Mouse (Mus musculus) hindbrain, embryonic 16.5 days (tissue): ENCODE measurements at regions not wholly inside any gene's neighbourhood (a gene's known extent, or its start where the extent isn't known, plus 50 kb on each side); places are given as distances from the start of the nearest gene placed in this dataset.

Experiments
- ATAC-seq: fragments of 200-750 bp; cut with Nextera tagmentation; 2 replicates; pipeline ENCODE4 v1.8.0; 2017; ENCODE audit warnings: moderate TSS enrichment, moderate library complexity
- H3K27ac ChIP-seq: fragments of 300-500 bp; sonication (generic); 2 replicates; pipeline ENCODE4 v1.5.1; 2014; ENCODE audit warnings: low read depth, mild to moderate bottlenecking, control low read depth, low read length, moderate library complexity
- H3K27me3 ChIP-seq: fragments of 300-500 bp; sonication (generic); replicated peaks from 2 replicates; pipeline ENCODE4 v1.6.1; 2014; ENCODE audit warnings: low read length; ENCODE audit not compliant: control insufficient read depth, insufficient read depth
- H3K36me3 ChIP-seq: fragments of 300-500 bp; sonication (generic); 2 replicates; pipeline ENCODE4 v1.6.1; 2014; ENCODE audit warnings: mild to moderate bottlenecking, low read length, moderate library complexity, mixed read lengths; ENCODE audit not compliant: control insufficient read depth, insufficient read depth
- H3K4me1 ChIP-seq: fragments of 300-500 bp; sonication (generic); 2 replicates; pipeline ENCODE4 v1.6.1; 2014; ENCODE audit warnings: low read depth, low read length; ENCODE audit not compliant: control insufficient read depth, insufficient read depth
- H3K4me2 ChIP-seq: fragments of 300-500 bp; sonication (generic); 2 replicates; pipeline ENCODE4 v1.6.1; 2014; ENCODE audit warnings: mild to moderate bottlenecking, low read length, control low read depth, moderate library complexity
- H3K4me3 ChIP-seq: fragments of 300-500 bp; sonication (generic); 2 replicates; pipeline ENCODE4 v1.5.1; 2014; ENCODE audit warnings: mild to moderate bottlenecking, low read length, control low read depth, moderate library complexity
- H3K9ac ChIP-seq: fragments of 300-500 bp; sonication (generic); 2 replicates; pipeline ENCODE4 v1.6.1; 2014; ENCODE audit warnings: low read depth, mild to moderate bottlenecking, control low read depth, low read length, moderate library complexity
- H3K9me3 ChIP-seq: fragments of 300-500 bp; sonication (generic); 2 replicates; pipeline ENCODE4 v1.6.1; 2014; ENCODE audit warnings: mild to moderate bottlenecking, low read length, moderate library complexity; ENCODE audit not compliant: control insufficient read depth
- WGBS: fragments of 180-500 bp; shearing (Covaris S2); extraction: QIAGEN DNeasy Blood & Tissue Kit; methylation state at CpG from one replicate; pipeline ENCODE4 v1.1.7; 2014; 5-methylcytosine and 5-hydroxymethylcytosine counted together

- Histone ChIP-seq H3K9me3 (no peaks in the 10 kb centered on the region), H3K27ac (no peak overlapping the region), H3K27me3 (no peaks in the 10 kb centered on the region), H3K36me3 (no peaks in the 10 kb centered on the region), H3K4me1 (peaks cover 9% of the 10 kb centered on the region), H3K4me3 (no peak overlapping the region), H3K4me2 (no peak overlapping the region), H3K9ac (no peak overlapping the region)
- no peak for ATAC-seq
- 14% methylated on average over 9 of the region's 9 CpGs for WGBS
Observed at GRCm38 (mm10) chr1:118772261-118772660, 144.5 kb downstream of the Tfcp2l1 start.

- peak overlapping the region; percentile 61; the same call in 1 of the 2 replicates for H3K27ac ChIP-seq
- H3K4me2 ChIP-seq = 0 out of 2 replicates have a peak overlapping the region, but pooled peaks have one; percentile 12
- H3K36me3 ChIP-seq = no peaks in the 10 kb centered on the region
- ATAC-seq = peak; percentile 89
- 26% methylated on average over 10 of the region's 10 CpGs for WGBS
- H3K9me3 ChIP-seq = no peaks in the 10 kb centered on the region
- no peaks in the 10 kb centered on the region for H3K27me3 ChIP-seq
- peaks cover 9% of the 10 kb centered on the region for H3K4me1 ChIP-seq
- H3K4me3 ChIP-seq = no peak overlapping the region
- H3K9ac ChIP-seq = no peak overlapping the region
Observed at GRCm38 (mm10) chr1:118776594-118777441, 149.1 kb downstream of the Tfcp2l1 start.
